Mouse (Mus musculus): ENCODE measurements at regions not wholly inside any gene's neighbourhood (a gene's known extent, or its start where the extent isn't known, plus 50 kb on each side); places are given as distances from the start of the nearest gene placed in this dataset.

- H3K27me3 ChIP-seq (ENCODE audit: control insufficient read depth, insufficient read depth, low read length), result no peaks in the 10 kb centered on the region
- no peaks in the 10 kb centered on the region for H3K4me1 ChIP-seq (ENCODE audit: control insufficient read depth, insufficient read depth, low read length)
- 55% methylated on average over 13 of the region's 13 CpGs for WGBS
- no peak for DNase-seq (ENCODE audit: low spot score, missing footprints)
- no peak for ATAC-seq (ENCODE audit: low FRiP score)
- no peak overlapping the region for H3K4me3 ChIP-seq (ENCODE audit: low read depth, low read length)
- H3K4me2 ChIP-seq, result no peak overlapping the region; the same call in 1 of the 2 replicates
- no peaks in the 10 kb centered on the region for H3K9me3 ChIP-seq (ENCODE audit: control insufficient read depth, low read length)
- H3K9ac ChIP-seq (ENCODE audit: low read length), result no peak overlapping the region
- H3K27ac ChIP-seq (ENCODE audit: low read depth, low read length), result no peak overlapping the region
- no peaks in the 10 kb centered on the region for H3K36me3 ChIP-seq (ENCODE audit: control insufficient read depth, insufficient read depth, low read length)
Observed at GRCm38 (mm10) chr15:56810151-56810550, 667.3 kb downstream of the Slc22a22 start.

- no peak overlapping the region for H3K9ac ChIP-seq (ENCODE audit: low read length)
- H3K4me2 ChIP-seq, result no peak overlapping the region
- DNase-seq (ENCODE audit: low spot score, missing footprints) (peak; percentile 79), ATAC-seq (ENCODE audit: low FRiP score) (no peak)
- H3K4me1 ChIP-seq (ENCODE audit: control insufficient read depth, insufficient read depth, low read length), result no peaks in the 10 kb centered on the region
- H3K36me3 ChIP-seq (ENCODE audit: control insufficient read depth, insufficient read depth, low read length), result no peaks in the 10 kb centered on the region
- no peaks in the 10 kb centered on the region for H3K9me3 ChIP-seq (ENCODE audit: control insufficient read depth, low read length)
- 68% methylated on average over 5 of the region's 5 CpGs for WGBS
- H3K27ac ChIP-seq (ENCODE audit: low read depth, low read length), result no peak overlapping the region
- H3K4me3 ChIP-seq (ENCODE audit: low read depth, low read length), result no peak overlapping the region
- H3K27me3 ChIP-seq (ENCODE audit: control insufficient read depth, insufficient read depth, low read length), result no peaks in the 10 kb centered on the region
Observed at GRCm38 (mm10) chr15:56807611-56808010, 669.8 kb downstream of the Slc22a22 start.

GRCm38 (mm10) chr15:56801933-56802332 lies 675.5 kb downstream of the Slc22a22 start:
- WGBS, result 97% methylated on average over 2 of the region's 2 CpGs

GRCm38 (mm10) chr15:56775431-56775830 lies 702.0 kb downstream of the Slc22a22 start:
- H3K9ac ChIP-seq (ENCODE audit: low read length), result no peak overlapping the region
- no peak for DNase-seq (ENCODE audit: low spot score, missing footprints)
- 91% methylated on average over 5 of the region's 5 CpGs for WGBS
- H3K27me3 ChIP-seq (ENCODE audit: control insufficient read depth, insufficient read depth, low read length), result no peaks in the 10 kb centered on the region
- no peaks in the 10 kb centered on the region for H3K4me1 ChIP-seq (ENCODE audit: control insufficient read depth, insufficient read depth, low read length)
- no peaks in the 10 kb centered on the region for H3K36me3 ChIP-seq (ENCODE audit: control insufficient read depth, insufficient read depth, low read length)
- H3K4me2 ChIP-seq, result no peak overlapping the region
- H3K27ac ChIP-seq (ENCODE audit: low read depth, low read length), result no peak overlapping the region
- H3K4me3 ChIP-seq (ENCODE audit: low read depth, low read length), result no peak overlapping the region
- no peak for ATAC-seq (ENCODE audit: low FRiP score)
- H3K9me3 ChIP-seq (ENCODE audit: control insufficient read depth, low read length), result no peaks in the 10 kb centered on the region

More at GRCm38 (mm10) chr15:56801933-56802332, 675.5 kb downstream of the Slc22a22 start:
- Histone ChIP-seq H3K4me1 (ENCODE audit: control insufficient read depth, insufficient read depth, low read length) (no peaks in the 10 kb centered on the region), H3K36me3 (ENCODE audit: control insufficient read depth, insufficient read depth, low read length) (no peaks in the 10 kb centered on the region), H3K4me3 (ENCODE audit: low read depth, low read length) (no peak overlapping the region), H3K27me3 (ENCODE audit: control insufficient read depth, insufficient read depth, low read length) (no peaks in the 10 kb centered on the region), H3K27ac (ENCODE audit: low read depth, low read length) (no peak overlapping the region), H3K9me3 (ENCODE audit: control insufficient read depth, low read length) (no peaks in the 10 kb centered on the region), H3K9ac (ENCODE audit: low read length) (no peak overlapping the region), H3K4me2 (no peak overlapping the region)
- DNase-seq (ENCODE audit: low spot score, missing footprints) (no peak), ATAC-seq (ENCODE audit: low FRiP score) (no peak)

- no peaks in the 10 kb centered on the region for H3K4me1 ChIP-seq (ENCODE audit: control insufficient read depth, insufficient read depth, low read length)
- 68% methylated on average over 9 of the region's 9 CpGs for WGBS
- ATAC-seq (ENCODE audit: low FRiP score), result no peak
- H3K9me3 ChIP-seq (ENCODE audit: control insufficient read depth, low read length), result no peaks in the 10 kb centered on the region
- H3K27me3 ChIP-seq (ENCODE audit: control insufficient read depth, insufficient read depth, low read length), result no peaks in the 10 kb centered on the region
- no peak overlapping the region for H3K9ac ChIP-seq (ENCODE audit: low read length)
- H3K27ac ChIP-seq (ENCODE audit: low read depth, low read length), result no peak overlapping the region
- no peak overlapping the region for H3K4me2 ChIP-seq
- no peak overlapping the region for H3K4me3 ChIP-seq (ENCODE audit: low read depth, low read length)
- DNase-seq (ENCODE audit: low spot score, missing footprints), result no peak
- H3K36me3 ChIP-seq (ENCODE audit: control insufficient read depth, insufficient read depth, low read length), result no peaks in the 10 kb centered on the region
Observed at GRCm38 (mm10) chr15:56774648-56775393, 702.6 kb downstream of the Slc22a22 start.

- no peaks in the 10 kb centered on the region for H3K27me3 ChIP-seq (ENCODE audit: control insufficient read depth, insufficient read depth, low read length)
- ATAC-seq (ENCODE audit: low FRiP score) (no peak), DNase-seq (ENCODE audit: low spot score, missing footprints) (no peak)
- no peaks in the 10 kb centered on the region for H3K36me3 ChIP-seq (ENCODE audit: control insufficient read depth, insufficient read depth, low read length)
- no peaks in the 10 kb centered on the region for H3K9me3 ChIP-seq (ENCODE audit: control insufficient read depth, low read length)
- WGBS, result 62% methylated on average over 6 of the region's 6 CpGs
- no peak overlapping the region for H3K27ac ChIP-seq (ENCODE audit: low read depth, low read length)
- H3K4me1 ChIP-seq (ENCODE audit: control insufficient read depth, insufficient read depth, low read length), result no peaks in the 10 kb centered on the region
- no peak overlapping the region for H3K4me3 ChIP-seq (ENCODE audit: low read depth, low read length)
- H3K4me2 ChIP-seq, result no peak overlapping the region
- no peak overlapping the region for H3K9ac ChIP-seq (ENCODE audit: low read length)
Observed at GRCm38 (mm10) chr15:56766356-56766755, 711.1 kb downstream of the Slc22a22 start.

GRCm38 (mm10) chr15:56764957-56765482 lies 712.4 kb downstream of the Slc22a22 start:
- H3K27ac ChIP-seq (ENCODE audit: low read depth, low read length), result no peak overlapping the region
- peak; percentile 57; the same call in 1 of the 2 replicates for ATAC-seq (ENCODE audit: low FRiP score)
- H3K9ac ChIP-seq (ENCODE audit: low read length), result no peak overlapping the region
- 36% methylated on average over 9 of the region's 9 CpGs for WGBS
- no peaks in the 10 kb centered on the region for H3K27me3 ChIP-seq (ENCODE audit: control insufficient read depth, insufficient read depth, low read length)
- no peaks in the 10 kb centered on the region for H3K4me1 ChIP-seq (ENCODE audit: control insufficient read depth, insufficient read depth, low read length)
- H3K36me3 ChIP-seq (ENCODE audit: control insufficient read depth, insufficient read depth, low read length), result no peaks in the 10 kb centered on the region
- H3K4me3 ChIP-seq (ENCODE audit: low read depth, low read length), result no peak overlapping the region
- no peak overlapping the region for H3K4me2 ChIP-seq
- H3K9me3 ChIP-seq (ENCODE audit: control insufficient read depth, low read length), result no peaks in the 10 kb centered on the region
- no peak for DNase-seq (ENCODE audit: low spot score, missing footprints)

- DNase-seq (ENCODE audit: low spot score, missing footprints) (no peak), ATAC-seq (ENCODE audit: low FRiP score) (no peak)
- Histone ChIP-seq H3K36me3 (ENCODE audit: control insufficient read depth, insufficient read depth, low read length) (no peaks in the 10 kb centered on the region), H3K9ac (ENCODE audit: low read length) (no peak overlapping the region), H3K4me1 (ENCODE audit: control insufficient read depth, insufficient read depth, low read length) (no peaks in the 10 kb centered on the region), H3K27ac (ENCODE audit: low read depth, low read length) (no peak overlapping the region), H3K4me3 (ENCODE audit: low read depth, low read length) (no peak overlapping the region), H3K9me3 (ENCODE audit: control insufficient read depth, low read length) (no peaks in the 10 kb centered on the region), H3K4me2 (no peak overlapping the region), H3K27me3 (ENCODE audit: control insufficient read depth, insufficient read depth, low read length) (no peaks in the 10 kb centered on the region)
- 76% methylated on average over 5 of the region's 5 CpGs for WGBS
Observed at GRCm38 (mm10) chr15:56764019-56764418, 713.4 kb downstream of the Slc22a22 start.

GRCm38 (mm10) chr15:56746698-56747097 lies 730.7 kb downstream of the Slc22a22 start:
- Histone ChIP-seq H3K4me3 (ENCODE audit: low read depth, low read length) (no peak overlapping the region), H3K9ac (ENCODE audit: low read length) (no peak overlapping the region), H3K9me3 (ENCODE audit: control insufficient read depth, low read length) (no peaks in the 10 kb centered on the region), H3K4me1 (ENCODE audit: control insufficient read depth, insufficient read depth, low read length) (no peaks in the 10 kb centered on the region), H3K4me2 (no peak overlapping the region), H3K36me3 (ENCODE audit: control insufficient read depth, insufficient read depth, low read length) (no peaks in the 10 kb centered on the region), H3K27ac (ENCODE audit: low read depth, low read length) (no peak overlapping the region), H3K27me3 (ENCODE audit: control insufficient read depth, insufficient read depth, low read length) (no peaks in the 10 kb centered on the region)
- no peak for ATAC-seq (ENCODE audit: low FRiP score)
- WGBS, result 81% methylated on average over 1 of the region's 1 CpGs
- no peak for DNase-seq (ENCODE audit: low spot score, missing footprints)
